In the genomic region with DNA sequence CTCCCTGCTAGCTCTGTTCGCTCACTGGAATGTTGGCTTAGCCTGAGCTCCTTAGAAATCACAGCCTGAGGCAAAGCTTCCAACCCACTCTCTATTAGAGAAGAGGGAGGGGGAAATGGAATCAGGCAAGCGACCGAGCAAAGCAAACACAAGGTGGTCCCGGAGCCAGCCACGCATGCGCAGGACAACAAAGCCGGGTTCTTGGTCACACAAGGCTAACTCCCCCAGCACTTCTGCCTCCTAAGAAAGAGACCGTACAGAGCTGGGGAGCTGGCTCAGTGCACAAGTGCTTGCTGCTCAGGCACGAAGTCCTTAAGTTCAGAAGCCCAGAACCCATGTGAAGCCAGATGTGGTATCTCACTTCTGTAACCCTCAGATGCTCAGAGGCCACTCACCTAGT, we compare ENCODE assay signal across 8 mouse cellular contexts. TPM values are rescaled to one million over a fixed set of nuclear protein-coding genes. Genes with fewer than 3 reads are reported as not detected.
DNase-seq lines count a peak whose midpoint lies in the region; ATAC-seq and TF ChIP-seq lines count a peak whose summit lies in the region.

No protein-coding gene starts in this region.

- peak; percentile 57 for DNase-seq in kidney, postnatal 10 days
- no peak for DNase-seq in kidney, adult 2 months
- DNase-seq in embryonic facial prominence, embryonic 10.5 days (ENCODE audit: low spot score): peak; percentile 86
- DNase-seq in neural tube, embryonic 10.5 days (ENCODE audit: extremely low spot score, low spot score): peak; percentile 19
- DNase-seq in adrenal gland, postnatal 14 days: no peak
- no peak for DNase-seq in urinary bladder, postnatal 25 days (ENCODE audit: low spot score)
- no peak for DNase-seq in thymus, postnatal 10 days (ENCODE audit: low spot score in 2 of 2)

- H3K4me3 ChIP-seq in kidney, adult 2 months (ENCODE audit: insufficient read depth, low read depth, low read length): no peak overlapping the region
- H3K4me3 ChIP-seq in embryonic facial prominence, embryonic 10.5 days: peak overlapping the region; percentile 39
- no peak overlapping the region for H3K4me3 ChIP-seq in hindbrain, embryonic 15.5 days

- H3K4me2 ChIP-seq in hindbrain, embryonic 15.5 days: peak overlapping the region; percentile 30

- ATAC-seq in hindbrain, embryonic 15.5 days (ENCODE audit: low FRiP score, low read depth): no peak

- H3K36me3 ChIP-seq in kidney, adult 2 months (ENCODE audit: control insufficient read depth, insufficient read depth, low read length): no peaks in the 10 kb centered on the region
- H3K36me3 ChIP-seq in embryonic facial prominence, embryonic 10.5 days (replicated peaks): no peaks in the 10 kb centered on the region
- no peaks in the 10 kb centered on the region for H3K36me3 ChIP-seq in hindbrain, embryonic 15.5 days

- no peak overlapping the region for H3K27ac ChIP-seq in kidney, adult 2 months (ENCODE audit: insufficient read depth, low read depth, low read length)
- H3K27ac ChIP-seq in embryonic facial prominence, embryonic 10.5 days (replicated peaks): peak overlapping the region; percentile 83
- H3K27ac ChIP-seq in hindbrain, embryonic 15.5 days (replicated peaks): no peak overlapping the region

- TF ChIP-seq POLR2A in kidney, adult 2 months (IDR thresholded peaks at IDR 0.05; ENCODE audit: low read depth, low read length): no peak

- WGBS in kidney, adult 2 months: 24% methylated on average over 9 of the region's 9 CpGs
- 20% methylated on average over 9 of the region's 9 CpGs for WGBS in embryonic facial prominence, embryonic 10.5 days
- 50% methylated on average over 9 of the region's 9 CpGs for WGBS in hindbrain, embryonic 15.5 days

- no peaks in the 10 kb centered on the region for H3K4me1 ChIP-seq in kidney, adult 2 months (ENCODE audit: control insufficient read depth, insufficient read depth, low read length)
- peaks cover 29% of the 10 kb centered on the region for H3K4me1 ChIP-seq in embryonic facial prominence, embryonic 10.5 days
- H3K4me1 ChIP-seq in hindbrain, embryonic 15.5 days (replicated peaks): no peaks in the 10 kb centered on the region

- no peak overlapping the region for H3K9ac ChIP-seq in hindbrain, embryonic 15.5 days

- no peak for TF ChIP-seq CTCF in kidney, adult 2 months (conservative IDR thresholded peaks at IDR 0.05; ENCODE audit: insufficient read depth, insufficient read length, low read depth, low read length)

- H3K9me3 ChIP-seq in embryonic facial prominence, embryonic 10.5 days: peaks cover 9% of the 10 kb centered on the region
- H3K9me3 ChIP-seq in hindbrain, embryonic 15.5 days: peaks cover 6% of the 10 kb centered on the region; the same call in 1 of the 2 replicates

- no peaks in the 10 kb centered on the region for H3K27me3 ChIP-seq in kidney, adult 2 months (replicated peaks; ENCODE audit: control insufficient read depth, insufficient read depth, low read length)
- no peaks in the 10 kb centered on the region for H3K27me3 ChIP-seq in embryonic facial prominence, embryonic 10.5 days (replicated peaks; ENCODE audit: low read depth, poor library complexity, severe bottlenecking)
- H3K27me3 ChIP-seq in hindbrain, embryonic 15.5 days: no peaks in the 10 kb centered on the region

RNA-seq across cellular contexts. Expression of a gene that starts 12.1 kb away (rescaled TPM):
- 100 and 157 TPM in 2 replicates for polyA plus RNA-seq in kidney, adult 2 months (2012; rRNA removed)
- 431 and 444 TPM in 2 replicates for polyA plus RNA-seq in embryonic facial prominence, embryonic 10.5 days (2016; fragmentation: Nextera tagmentation; extraction: Ambion mirVana)
- 351 and 416 TPM in 2 replicates for polyA plus RNA-seq in hindbrain, embryonic 15.5 days (2015; fragmentation: Nextera tagmentation; extraction: Ambion mirVana)
- 480 and 499 TPM in 2 replicates for total RNA-seq in adrenal gland, postnatal 14 days (2021)

RNA-seq across cellular contexts. Expression of a gene that starts 49.7 kb away (rescaled TPM):
- polyA plus RNA-seq in kidney, adult 2 months (2012; rRNA removed): 102 and 134 TPM in 2 replicates
- polyA plus RNA-seq in embryonic facial prominence, embryonic 10.5 days (2016; fragmentation: Nextera tagmentation; extraction: Ambion mirVana): 388 and 409 TPM in 2 replicates
- 331 and 334 TPM in 2 replicates for polyA plus RNA-seq in hindbrain, embryonic 15.5 days (2015; fragmentation: Nextera tagmentation; extraction: Ambion mirVana)
- 316 and 319 TPM in 2 replicates for total RNA-seq in adrenal gland, postnatal 14 days (2021)

RNA-seq across cellular contexts. Expression of a gene that starts 50.2 kb away (rescaled TPM):
- polyA plus RNA-seq in kidney, adult 2 months (2012; rRNA removed): 35.7 and 42.9 TPM in 2 replicates
- polyA plus RNA-seq in embryonic facial prominence, embryonic 10.5 days (2016; fragmentation: Nextera tagmentation; extraction: Ambion mirVana): 51.7 and 80.8 TPM in 2 replicates
- polyA plus RNA-seq in hindbrain, embryonic 15.5 days (2015; fragmentation: Nextera tagmentation; extraction: Ambion mirVana): 53.9 and 55.2 TPM in 2 replicates
- 33.7 and 39.8 TPM in 2 replicates for total RNA-seq in adrenal gland, postnatal 14 days (2021)

Comparison
In these comparisons a context has a peak if more than half of its experiments do, and no peak if none do; other contexts are left out.
1. DNase-seq: peak in kidney, postnatal 10 days (single experiment), embryonic facial prominence, embryonic 10.5 days (single experiment) and neural tube, embryonic 10.5 days (single experiment); none in kidney, adult 2 months (single experiment), adrenal gland, postnatal 14 days (single experiment), urinary bladder, postnatal 25 days (single experiment) and thymus, postnatal 10 days (0 of 2).